Mouse (Mus musculus) liver, postnatal 0 days (tissue): Measurements from ENCODE around the gene Fut9. TPM values are rescaled to one million over a fixed set of nuclear protein-coding genes. Genes with fewer than 3 reads are reported as not detected.

Source experiments
- ATAC-seq: fragments of 200-750 bp; cut with Nextera tagmentation; 2 replicates; pipeline ENCODE4 v1.8.0; 2017; ENCODE audit warnings: mild to moderate bottlenecking, moderate library complexity
- DNase-seq: peaks from one replicate; pipeline ENCODE4 v3.0.0-alpha.2; 2016
- H3K27ac ChIP-seq: fragments of 300-500 bp; sonication (generic); 2 replicates; pipeline ENCODE4 v1.5.1; 2014; ENCODE audit warnings: antibody characterized with exemption, moderate library complexity, mild to moderate bottlenecking, low read depth
- H3K27me3 ChIP-seq: fragments of 300-500 bp; sonication (generic); 2 replicates; pipeline ENCODE4 v1.6.1; 2014; ENCODE audit warnings: low read length, control low read depth, mixed read lengths; ENCODE audit not compliant: insufficient read depth
- H3K36me3 ChIP-seq: fragments of 300-500 bp; sonication (generic); replicated peaks from 2 replicates; pipeline ENCODE4 v1.6.1; 2014; ENCODE audit warnings: mild to moderate bottlenecking, control low read depth, low read length, moderate library complexity, mixed read lengths; ENCODE audit not compliant: insufficient read depth
- H3K4me1 ChIP-seq: fragments of 300-500 bp; sonication (generic); 2 replicates; pipeline ENCODE4 v1.6.1; 2014; ENCODE audit warnings: antibody characterized with exemption, mild to moderate bottlenecking, control low read depth; ENCODE audit not compliant: insufficient read depth
- H3K4me2 ChIP-seq: fragments of 300-500 bp; sonication (generic); 2 replicates; pipeline ENCODE4 v1.6.1; 2014; ENCODE audit warnings: low read depth, mild to moderate bottlenecking, low read length, moderate library complexity, mixed read lengths
- H3K4me3 ChIP-seq: fragments of 300-500 bp; sonication (generic); 2 replicates; pipeline ENCODE4 v1.5.1; 2014; ENCODE audit warnings: low read depth, low read length
- H3K9ac ChIP-seq: fragments of 300-500 bp; sonication (generic); replicated peaks from 2 replicates; pipeline ENCODE4 v1.6.1; 2014; ENCODE audit warnings: mild to moderate bottlenecking, moderate library complexity
- H3K9me3 ChIP-seq: fragments of 300-500 bp; sonication (generic); 2 replicates; pipeline ENCODE4 v1.6.1; 2016; ENCODE audit warnings: mild to moderate bottlenecking, control low read depth, low read length, mixed read lengths
- CTCF ChIP-seq: sonication (generic); IDR thresholded peaks from 2 replicates; pipeline ENCODE4 v1.5.1; 2016; ENCODE audit warnings: antibody characterized with exemption, low read depth
- EP300 ChIP-seq: IDR thresholded peaks from 2 replicates; pipeline ENCODE4 v1.6.1; 2016; ENCODE audit warnings: antibody characterized with exemption, low read depth, mild to moderate bottlenecking
- WGBS: fragments of 180-500 bp; shearing (Covaris S2); extraction: QIAGEN DNeasy Blood & Tissue Kit; methylation state at CpG from one replicate; pipeline ENCODE4 v1.1.7; 2014; ENCODE audit not compliant: insufficient replicate concordance; 5-methylcytosine and 5-hydroxymethylcytosine counted together
- polyA plus RNA-seq: library from polyadenylated mRNA; unstranded; fragments of >200 nt; fragmentation: Nextera tagmentation; extraction: Ambion mirVana; gene quantifications from 2 replicates; pipeline ENCODE4 v1.2.1, GENCODE M21; 2015

Fut9 gene
- polyA plus RNA-seq, 1 experiment from 2014 or later, result not detected

- Histone ChIP-seq H3K27me3 (peaks cover 13% of the 10 kb centered on the region), H3K36me3 (no peaks in the 10 kb centered on the region), H3K27ac (no peak overlapping the region), H3K4me1 (no peaks in the 10 kb centered on the region), H3K9ac (no peak overlapping the region), H3K4me3 (no peak overlapping the region), H3K4me2 (no peak overlapping the region), H3K9me3 (no peaks in the 10 kb centered on the region)
- no peak for DNase-seq
- no peak for ATAC-seq
- TF ChIP-seq CTCF (no peak), EP300 (no peak)
- WGBS, result 1% methylated on average over 7 of the region's 7 CpGs
Measured at GRCm38 (mm10) chr4:25799051-25799475, 981 bp downstream of the Fut9 start.

GRCm38 (mm10) chr4:25798412-25798811 is 1.6 kb downstream of the Fut9 start:
- 14% methylated on average over 10 of the region's 10 CpGs for WGBS
- no peak overlapping the region for H3K4me2 ChIP-seq
- H3K9me3 ChIP-seq, result no peaks in the 10 kb centered on the region
- DNase-seq (no peak), ATAC-seq (no peak)
- H3K4me3 ChIP-seq, result no peak overlapping the region
- no peaks in the 10 kb centered on the region for H3K36me3 ChIP-seq
- H3K9ac ChIP-seq, result no peak overlapping the region
- H3K27ac ChIP-seq, result no peak overlapping the region
- H3K27me3 ChIP-seq, result peaks cover 13% of the 10 kb centered on the region
- no peak for TF ChIP-seq EP300
- no peak for TF ChIP-seq CTCF
- H3K4me1 ChIP-seq, result no peaks in the 10 kb centered on the region

GRCm38 (mm10) chr4:25796149-25796548 is 3.9 kb downstream of the Fut9 start:
- Histone ChIP-seq H3K9ac (no peak overlapping the region), H3K27me3 (peaks cover 13% of the 10 kb centered on the region), H3K4me1 (no peaks in the 10 kb centered on the region), H3K9me3 (no peaks in the 10 kb centered on the region), H3K4me2 (no peak overlapping the region), H3K4me3 (no peak overlapping the region), H3K27ac (no peak overlapping the region), H3K36me3 (no peaks in the 10 kb centered on the region)
- ATAC-seq (no peak), DNase-seq (no peak)
- 37% methylated on average over 3 of the region's 3 CpGs for WGBS
- TF ChIP-seq CTCF (no peak), EP300 (no peak)

DNA sequence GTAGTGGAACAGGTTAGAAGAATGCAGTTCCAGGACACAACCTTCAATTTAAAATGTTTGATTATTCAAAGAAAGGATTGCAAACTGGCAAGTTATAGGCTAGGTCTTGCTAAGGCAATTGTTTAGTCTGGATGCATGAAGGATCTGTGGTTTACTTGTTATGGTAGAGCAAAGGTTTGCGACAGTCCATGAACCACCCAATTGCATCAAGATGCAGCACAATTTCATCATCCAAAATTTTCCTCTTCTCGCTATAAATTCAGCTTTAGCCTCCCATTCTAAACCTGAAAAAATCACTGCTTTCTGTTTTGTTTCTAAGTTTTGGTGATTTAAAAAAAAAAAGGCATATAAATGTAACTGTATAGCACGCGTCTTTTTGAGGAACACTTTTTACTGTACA is 14.8 kb downstream of the Fut9 start:
- Histone ChIP-seq H3K9ac (no peak overlapping the region), H3K9me3 (no peaks in the 10 kb centered on the region), H3K4me1 (no peaks in the 10 kb centered on the region), H3K36me3 (no peaks in the 10 kb centered on the region), H3K27me3 (no peaks in the 10 kb centered on the region), H3K4me3 (no peak overlapping the region), H3K27ac (no peak overlapping the region), H3K4me2 (no peak overlapping the region)
- WGBS, result 89% methylated on average over 4 of the region's 4 CpGs
- ATAC-seq, result no peak
- TF ChIP-seq CTCF, result no peak
- no peak for TF ChIP-seq EP300
- DNase-seq, result no peak

DNA sequence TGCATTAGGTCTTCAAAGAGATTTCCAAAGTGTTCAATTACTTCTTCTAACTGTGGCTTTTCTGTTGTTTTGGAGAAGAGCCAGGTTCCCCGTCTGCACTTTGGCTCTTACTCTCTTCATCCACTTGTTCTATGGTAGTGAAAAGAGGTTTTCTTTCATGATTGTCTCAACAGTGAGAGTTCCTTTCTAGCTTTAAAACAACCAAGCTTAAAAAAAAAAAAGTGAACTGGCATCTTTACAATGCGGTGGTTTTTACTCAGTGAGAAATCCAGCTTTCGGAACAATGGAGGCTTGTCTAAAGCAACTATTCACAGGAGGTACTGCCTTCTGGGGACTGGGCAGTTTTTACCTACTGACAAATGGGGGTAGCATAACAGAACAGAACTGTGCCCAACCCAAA is 31.4 kb downstream of the Fut9 start:
- no peak overlapping the region for H3K9ac ChIP-seq
- ATAC-seq, result no peak
- no peaks in the 10 kb centered on the region for H3K4me1 ChIP-seq
- no peaks in the 10 kb centered on the region for H3K27me3 ChIP-seq
- no peak overlapping the region for H3K4me3 ChIP-seq
- 65% methylated on average over 3 of the region's 3 CpGs for WGBS
- H3K27ac ChIP-seq, result no peak overlapping the region
- TF ChIP-seq CTCF (no peak), EP300 (no peak)
- no peaks in the 10 kb centered on the region for H3K36me3 ChIP-seq
- no peaks in the 10 kb centered on the region for H3K9me3 ChIP-seq
- H3K4me2 ChIP-seq, result no peak overlapping the region
- DNase-seq, result no peak

- no peaks in the 10 kb centered on the region for H3K36me3 ChIP-seq
- no peak overlapping the region for H3K9ac ChIP-seq
- H3K9me3 ChIP-seq, result no peaks in the 10 kb centered on the region
- no peak overlapping the region for H3K27ac ChIP-seq
- DNase-seq (no peak), ATAC-seq (no peak)
- TF ChIP-seq EP300 (no peak), CTCF (no peak)
- no peaks in the 10 kb centered on the region for H3K27me3 ChIP-seq
- H3K4me2 ChIP-seq, result no peak overlapping the region
- no peak overlapping the region for H3K4me3 ChIP-seq
- no peaks in the 10 kb centered on the region for H3K4me1 ChIP-seq
Measured at GRCm38 (mm10) chr4:25763091-25763490, 37.0 kb downstream of the Fut9 start.

DNA sequence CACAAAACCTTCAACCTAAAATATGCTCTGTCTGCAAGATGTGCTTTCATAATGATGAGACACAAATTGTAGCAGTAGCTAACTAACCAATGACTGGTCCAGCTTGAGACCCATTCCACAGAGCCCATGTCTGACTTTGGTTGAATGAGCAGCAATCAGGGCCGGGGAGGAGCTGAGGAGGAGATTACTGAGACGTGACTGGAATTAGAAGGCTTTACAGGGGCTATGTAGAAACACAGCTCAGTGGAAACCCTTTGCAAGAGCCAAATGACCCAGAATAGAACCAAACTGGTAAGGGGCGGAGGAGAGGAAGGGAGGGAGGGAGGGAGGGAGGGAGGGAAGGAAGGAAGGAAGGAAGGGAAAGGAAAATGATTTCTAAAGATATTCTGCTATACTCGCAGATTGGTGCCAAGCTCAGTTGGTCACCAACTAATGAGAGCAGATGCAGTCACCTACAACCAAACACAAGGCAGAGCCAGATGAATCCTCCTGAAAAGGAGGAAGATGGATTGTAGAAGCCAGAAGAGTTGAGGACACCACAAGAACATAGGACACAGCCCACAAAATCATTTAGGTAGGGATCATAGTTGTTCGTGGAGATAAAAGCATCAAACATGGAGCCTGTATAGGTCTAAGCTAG is 42.0 kb downstream of the Fut9 start:
- Histone ChIP-seq H3K36me3 (no peaks in the 10 kb centered on the region), H3K4me1 (no peaks in the 10 kb centered on the region), H3K9ac (no peak overlapping the region), H3K27me3 (no peaks in the 10 kb centered on the region), H3K4me2 (no peak overlapping the region), H3K9me3 (no peaks in the 10 kb centered on the region; the same call in 1 of the 2 replicates), H3K27ac (no peak overlapping the region), H3K4me3 (no peak overlapping the region)
- ATAC-seq (no peak), DNase-seq (no peak)
- WGBS, result 70% methylated on average over 4 of the region's 5 CpGs
- TF ChIP-seq EP300, result no peak
- no peak for TF ChIP-seq CTCF
